Mouse (Mus musculus) liver, embryonic 14.5 days (tissue): Measurements from ENCODE around the gene Dppa4. TPM values are rescaled to one million over a fixed set of nuclear protein-coding genes. Genes with fewer than 3 reads are reported as not detected.

Experiments
- ATAC-seq: fragments of 200-750 bp; cut with Nextera tagmentation; 2 replicates; pipeline ENCODE4 v1.8.0; 2017; ENCODE audit warnings: moderate number of reproducible peaks, mild to moderate bottlenecking, moderate library complexity; ENCODE audit not compliant: insufficient read depth
- DNase-seq, 3 experiments: peaks; one replicate each; pipeline ENCODE4 v3.0.0-alpha.2; 2012 to 2013; ENCODE audit warnings: low read depth in 3 of 3, low spot score in 3 of 3
- H3K27ac ChIP-seq: fragments of 300-500 bp; sonication (generic); 2 replicates; pipeline ENCODE4 v1.5.1; 2014; ENCODE audit warnings: moderate library complexity, mild to moderate bottlenecking, control low read depth, inconsistent platforms
- H3K27me3 ChIP-seq: fragments of 300-500 bp; sonication (generic); 2 replicates; pipeline ENCODE4 v1.6.1; 2014; ENCODE audit warnings: mild to moderate bottlenecking, low read length, moderate library complexity; ENCODE audit not compliant: control insufficient read depth, insufficient read depth
- H3K36me3 ChIP-seq: fragments of 300-500 bp; sonication (generic); replicated peaks from 2 replicates; pipeline ENCODE4 v1.6.1; 2014; ENCODE audit warnings: low read depth; ENCODE audit not compliant: control insufficient read depth, insufficient read depth
- H3K4me1 ChIP-seq, 2 experiments: fragments of 200-500 bp in 1 of 2; fragments of 300-500 bp in 1 of 2; sonication (generic) in 1 of 2; replicated peaks; 2 replicates each; pipeline ENCODE4 v1.6.1; 2012 to 2014; ENCODE audit warnings: antibody characterized with exemption in 1 of 2, inconsistent platforms in 1 of 2, low read length in 1 of 2; ENCODE audit not compliant: control insufficient read depth in 2 of 2, insufficient read depth in 2 of 2
- H3K4me2 ChIP-seq: fragments of 300-500 bp; sonication (generic); 2 replicates; pipeline ENCODE4 v1.6.1; 2014; ENCODE audit warnings: low read depth, mild to moderate bottlenecking, control low read depth, moderate library complexity
- H3K4me3 ChIP-seq, 2 experiments: fragments of 200-500 bp in 1 of 2; fragments of 300-500 bp in 1 of 2; sonication (generic) in 1 of 2; 2 replicates each; pipeline ENCODE4 v1.5.1; 2012 to 2014; ENCODE audit warnings: low read depth in 2 of 2, low read length in 2 of 2, mild to moderate bottlenecking in 2 of 2, control low read depth in 1 of 2, inconsistent platforms in 1 of 2, moderate library complexity in 1 of 2; ENCODE audit not compliant: insufficient read depth in 1 of 2
- H3K9ac ChIP-seq: fragments of 300-500 bp; sonication (generic); replicated peaks from 2 replicates; pipeline ENCODE4 v1.6.1; 2014; ENCODE audit warnings: mild to moderate bottlenecking, control low read depth, moderate library complexity
- H3K9me3 ChIP-seq: fragments of 300-500 bp; sonication (generic); 2 replicates; pipeline ENCODE4 v1.6.1; 2016; ENCODE audit warnings: low read length, mixed read lengths; ENCODE audit not compliant: control insufficient read depth
- CTCF ChIP-seq: IDR thresholded peaks from 2 replicates; pipeline ENCODE4 v1.5.1; 2016; ENCODE audit warnings: antibody characterized with exemption, low read depth, control low read depth
- EP300 ChIP-seq: IDR thresholded peaks from 2 replicates; pipeline ENCODE4 v1.6.1; 2016; ENCODE audit warnings: antibody characterized with exemption, low read depth
- WGBS: fragments of 180-500 bp; shearing (Covaris S2); extraction: QIAGEN DNeasy Blood & Tissue Kit; methylation state at CpG from one replicate; pipeline ENCODE4 v1.1.7; 2014; ENCODE audit not compliant: insufficient replicate concordance; 5-methylcytosine and 5-hydroxymethylcytosine counted together
- polyA plus RNA-seq, 2 experiments: library from polyadenylated mRNA; depleted of rRNA in 1 of 2; stranded (reverse) in 1 of 2; unstranded in 1 of 2; fragments of >200 nt; fragmentation: Nextera tagmentation in 1 of 2; extraction: Ambion mirVana in 1 of 2; gene quantifications; 2 replicates each; pipeline versions ENCODE4 v1.2.1 to v1.2.3; 2012 to 2014

Dppa4 gene
- polyA plus RNA-seq, 2 experiments = not detected

- DNase-seq = peak; percentile 19 to 29 (median 24)
- 33% methylated on average over 5 of the region's 5 CpGs for WGBS
- H3K27ac ChIP-seq = no peak overlapping the region
- H3K9me3 ChIP-seq = no peaks in the 10 kb centered on the region
- peak; percentile 37 for ATAC-seq
- H3K9ac ChIP-seq = no peak overlapping the region
- no peaks in the 10 kb centered on the region for H3K27me3 ChIP-seq
- H3K4me2 ChIP-seq = no peak overlapping the region
- no peak for TF ChIP-seq CTCF
- TF ChIP-seq EP300 = peak; percentile 52
- H3K36me3 ChIP-seq = no peaks in the 10 kb centered on the region
- H3K4me3 ChIP-seq = no peak overlapping the region
- peaks cover 31 to 33% of the 10 kb centered on the region in 2 experiments for H3K4me1 ChIP-seq
These were observed 28.9 kb upstream of the Dppa4 start for GRCm38 (mm10) chr16:48254584-48254983.

- TF ChIP-seq CTCF (no peak), EP300 (no peak)
- no peak for DNase-seq
- no peaks in the 10 kb centered on the region for H3K27me3 ChIP-seq
- H3K4me3 ChIP-seq = no peak overlapping the region
- no peak overlapping the region for H3K4me2 ChIP-seq
- 25% methylated on average over 4 of the region's 4 CpGs for WGBS
- no peak overlapping the region for H3K9ac ChIP-seq
- peaks cover 7 to 8% of the 10 kb centered on the region in 2 experiments for H3K4me1 ChIP-seq
- no peaks in the 10 kb centered on the region for H3K9me3 ChIP-seq
- no peaks in the 10 kb centered on the region for H3K36me3 ChIP-seq
- no peak for ATAC-seq
- no peak overlapping the region for H3K27ac ChIP-seq
These were observed 24.0 kb upstream of the Dppa4 start for GRCm38 (mm10) chr16:48259519-48259918.

- H3K4me1 ChIP-seq = no peaks in the 10 kb centered on the region
- H3K4me3 ChIP-seq = no peak overlapping the region
- no peaks in the 10 kb centered on the region for H3K36me3 ChIP-seq
- H3K27me3 ChIP-seq = no peaks in the 10 kb centered on the region
- H3K9ac ChIP-seq = no peak overlapping the region
- no peak overlapping the region for H3K27ac ChIP-seq
- H3K9me3 ChIP-seq = no peaks in the 10 kb centered on the region
- ATAC-seq (no peak), DNase-seq (no peak)
- no peak overlapping the region for H3K4me2 ChIP-seq
- no peak for TF ChIP-seq CTCF
- TF ChIP-seq EP300 = no peak
- 79% methylated on average over 1 of the region's 1 CpGs for WGBS
These were observed 20.6 kb upstream of the Dppa4 start for GRCm38 (mm10) chr16:48262901-48263300.

GRCm38 (mm10) chr16:48265856-48266255 is 17.7 kb upstream of the Dppa4 start:
- H3K9ac ChIP-seq = no peak overlapping the region
- no peaks in the 10 kb centered on the region for H3K36me3 ChIP-seq
- 63% methylated on average over 4 of the region's 4 CpGs for WGBS
- no peak for DNase-seq
- TF ChIP-seq EP300 = no peak
- TF ChIP-seq CTCF = no peak
- no peak for ATAC-seq
- H3K9me3 ChIP-seq = no peaks in the 10 kb centered on the region
- H3K27ac ChIP-seq = no peak overlapping the region
- H3K4me1 ChIP-seq = no peaks in the 10 kb centered on the region
- no peaks in the 10 kb centered on the region for H3K27me3 ChIP-seq
- no peak overlapping the region for H3K4me2 ChIP-seq
- no peak overlapping the region for H3K4me3 ChIP-seq

GRCm38 (mm10) chr16:48276940-48277339 is 6.6 kb upstream of the Dppa4 start:
- H3K4me2 ChIP-seq = no peak overlapping the region
- WGBS = 51% methylated on average over 4 of the region's 4 CpGs
- ATAC-seq (no peak), DNase-seq (no peak)
- H3K9ac ChIP-seq = no peak overlapping the region
- H3K4me3 ChIP-seq = no peak overlapping the region
- no peaks in the 10 kb centered on the region for H3K27me3 ChIP-seq
- H3K27ac ChIP-seq = no peak overlapping the region
- no peaks in the 10 kb centered on the region for H3K9me3 ChIP-seq
- no peak for TF ChIP-seq EP300
- TF ChIP-seq CTCF = no peak
- no peaks in the 10 kb centered on the region for H3K4me1 ChIP-seq
- no peaks in the 10 kb centered on the region for H3K36me3 ChIP-seq

- Histone ChIP-seq H3K4me3 (no peak overlapping the region), H3K36me3 (no peaks in the 10 kb centered on the region), H3K27ac (no peak overlapping the region), H3K4me2 (no peak overlapping the region), H3K4me1 (no peaks in the 10 kb centered on the region), H3K9ac (no peak overlapping the region), H3K9me3 (no peaks in the 10 kb centered on the region), H3K27me3 (no peaks in the 10 kb centered on the region)
- WGBS = 57% methylated on average over 4 of the region's 4 CpGs
- ATAC-seq (no peak), DNase-seq (no peak)
- TF ChIP-seq EP300 (no peak), CTCF (no peak)
These were observed 2.6 kb upstream of the Dppa4 start for GRCm38 (mm10) chr16:48280883-48281282.
